Mouse (Mus musculus) brown adipose tissue, adult 24 weeks (tissue): ENCODE measurements around the gene Gm9046. TPM values are rescaled to one million over a fixed set of nuclear protein-coding genes. Genes with fewer than 3 reads are reported as not detected.
"Not testable (repeated sequence)": the region's sequence is repeated elsewhere in the genome, so short reads cannot be mapped to it uniquely, and the experiment has no call there.

ENCODE experiments used
- H3K27ac ChIP-seq: fragments of 200-500 bp; replicated peaks from 2 replicates; pipeline ENCODE4 v1.5.1; 2012; ENCODE audit warnings: low read depth, mild to moderate bottlenecking, low read length
- H3K4me1 ChIP-seq: fragments of 200-500 bp; 2 replicates; pipeline ENCODE4 v1.6.1; 2012; ENCODE audit warnings: low read length, mixed read lengths; ENCODE audit not compliant: control insufficient read depth, insufficient read depth, insufficient read length
- H3K4me3 ChIP-seq: fragments of 200-500 bp; 2 replicates; pipeline ENCODE4 v1.5.1; 2012; ENCODE audit warnings: low read depth, mild to moderate bottlenecking, low read length, moderate library complexity; ENCODE audit not compliant: insufficient read depth
- polyA plus RNA-seq: library from polyadenylated mRNA; stranded (reverse); fragments of >200 nt; gene quantifications from 2 replicates; pipeline ENCODE4 v1.2.4, GENCODE M21; 2012; ENCODE audit not compliant: missing spikeins, insufficient read depth, insufficient read length

The Gm9046 gene
- not detected in 2 replicates for polyA plus RNA-seq

DNA sequence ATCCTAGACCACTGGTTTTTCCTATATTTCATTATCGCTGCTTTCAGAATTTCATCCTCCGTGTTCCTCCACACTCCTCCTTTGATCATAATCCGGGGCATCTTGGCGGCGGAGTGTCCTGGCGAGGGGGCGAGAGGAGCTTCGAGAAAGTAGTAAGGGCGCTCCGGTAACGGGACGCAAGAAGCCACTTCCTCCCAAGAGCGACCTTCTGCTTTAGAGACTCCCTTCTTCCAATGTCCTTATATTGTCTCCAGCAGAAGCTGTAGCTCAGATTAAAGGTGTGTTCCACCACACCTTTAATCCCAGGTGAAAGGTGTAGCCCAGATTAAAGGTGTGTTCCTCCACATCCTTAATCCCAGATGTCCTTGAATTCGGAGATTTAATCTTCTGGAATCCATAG, at the start of gene Gm9046:
Gm9046 (minus strand) TSS at position 101 of the 400 bp plus-strand sequence.
- not testable (repeated sequence) for H3K4me1 ChIP-seq, H3K27ac ChIP-seq, H3K4me3 ChIP-seq

DNA sequence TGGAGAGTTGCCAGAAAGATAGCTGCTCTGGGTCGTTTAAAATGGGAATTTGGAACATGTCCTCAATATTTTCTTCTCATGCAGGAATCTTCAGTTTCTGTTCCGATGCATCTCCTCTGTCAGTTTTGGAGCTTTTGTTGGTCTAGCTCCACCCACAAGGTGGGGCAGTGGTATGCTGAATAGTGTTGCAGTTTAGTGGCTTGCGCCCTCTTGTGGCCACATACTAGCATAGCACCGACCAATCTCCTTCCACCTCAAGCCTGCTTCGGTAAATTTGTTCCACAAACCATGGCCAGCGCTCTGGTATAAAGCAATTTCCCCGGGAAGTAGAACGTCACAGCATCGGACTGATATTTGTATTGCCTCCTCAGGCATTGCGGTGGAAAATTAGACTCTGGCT, 27.4 kb upstream of the Gm9046 start:
- Histone ChIP-seq H3K4me1 (no peaks in the 10 kb centered on the region), H3K4me3 (no peak overlapping the region), H3K27ac (no peak overlapping the region)

DNA sequence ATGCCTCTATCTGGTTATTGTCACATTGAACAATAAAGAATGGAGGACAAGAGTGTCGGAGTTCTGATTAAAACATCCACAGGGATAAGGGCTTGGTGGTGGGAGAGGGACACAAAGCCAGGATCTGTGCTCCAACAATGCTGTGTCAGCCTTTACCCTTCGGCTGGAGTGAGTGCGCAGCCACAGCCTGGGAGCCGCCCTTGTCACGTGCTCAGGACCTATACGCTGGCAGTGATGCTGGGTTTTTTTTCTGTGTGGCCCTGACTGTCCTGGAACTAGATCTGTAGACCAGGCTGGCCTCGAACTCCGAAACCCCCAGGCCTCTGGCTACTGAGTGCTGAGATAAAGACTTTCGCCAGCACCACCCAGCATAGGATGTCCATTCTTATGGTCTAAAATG, 26.5 kb upstream of the Gm9046 start:
- H3K27ac ChIP-seq = no peak overlapping the region
- H3K4me3 ChIP-seq = no peak overlapping the region
- no peaks in the 10 kb centered on the region for H3K4me1 ChIP-seq

DNA sequence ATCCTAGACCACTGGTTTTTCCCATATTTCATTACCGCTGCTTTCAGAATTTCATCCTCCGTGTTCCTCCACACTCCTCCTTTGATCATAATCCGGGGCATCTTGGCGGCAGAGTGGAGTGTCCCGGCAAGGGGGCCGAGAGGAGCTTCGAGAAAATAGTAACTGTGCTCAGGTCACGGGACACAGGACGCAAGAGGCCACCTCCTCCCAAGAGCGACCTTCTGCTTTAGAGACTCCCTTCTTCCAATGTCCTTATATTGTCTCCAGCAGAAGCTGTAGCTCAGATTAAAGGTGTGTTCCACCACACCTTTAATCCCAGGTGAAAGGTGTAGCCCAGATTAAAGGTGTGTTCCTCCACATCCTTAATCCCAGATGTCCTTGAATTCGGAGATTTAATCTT, 10.9 kb upstream of the Gm9046 start, which contains the start of gene Gm9049:
Gm9049 (minus strand) TSS at position 101 of the 400 bp plus-strand sequence.
- H3K27ac ChIP-seq, H3K4me1 ChIP-seq, H3K4me3 ChIP-seq: not testable (repeated sequence)

DNA sequence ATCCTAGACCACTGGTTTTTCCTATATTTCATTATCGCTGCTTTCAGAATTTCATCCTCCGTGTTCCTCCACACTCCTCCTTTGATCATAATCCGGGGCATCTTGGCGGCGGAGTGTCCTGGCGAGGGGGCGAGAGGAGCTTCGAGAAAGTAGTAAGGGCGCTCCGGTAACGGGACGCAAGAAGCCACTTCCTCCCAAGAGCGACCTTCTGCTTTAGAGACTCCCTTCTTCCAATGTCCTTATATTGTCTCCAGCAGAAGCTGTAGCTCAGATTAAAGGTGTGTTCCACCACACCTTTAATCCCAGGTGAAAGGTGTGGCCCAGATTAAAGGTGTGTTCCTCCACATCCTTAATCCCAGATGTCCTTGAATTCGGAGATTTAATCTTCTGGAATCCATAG, 5.5 kb upstream of the Gm9046 start, which contains the start of gene Gm9048:
Gm9048 (minus strand) TSS at position 101 of the 400 bp plus-strand sequence.
- not testable (repeated sequence) for H3K4me1 ChIP-seq, H3K27ac ChIP-seq, H3K4me3 ChIP-seq

DNA sequence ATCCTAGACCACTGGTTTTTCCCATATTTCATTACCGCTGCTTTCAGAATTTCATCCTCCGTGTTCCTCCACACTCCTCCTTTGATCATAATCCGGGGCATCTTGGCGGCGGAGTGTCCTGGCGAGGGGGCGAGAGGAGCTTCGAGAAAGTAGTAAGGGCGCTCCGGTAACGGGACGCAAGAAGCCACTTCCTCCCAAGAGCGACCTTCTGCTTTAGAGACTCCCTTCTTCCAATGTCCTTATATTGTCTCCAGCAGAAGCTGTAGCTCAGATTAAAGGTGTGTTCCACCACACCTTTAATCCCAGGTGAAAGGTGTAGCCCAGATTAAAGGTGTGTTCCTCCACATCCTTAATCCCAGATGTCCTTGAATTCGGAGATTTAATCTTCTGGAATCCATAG, 5.3 kb downstream of the Gm9046 start, which contains the start of gene Gm9045:
Gm9045 (minus strand) TSS at position 101 of the 400 bp plus-strand sequence.
- H3K4me3 ChIP-seq, H3K4me1 ChIP-seq, H3K27ac ChIP-seq: not testable (repeated sequence)

DNA sequence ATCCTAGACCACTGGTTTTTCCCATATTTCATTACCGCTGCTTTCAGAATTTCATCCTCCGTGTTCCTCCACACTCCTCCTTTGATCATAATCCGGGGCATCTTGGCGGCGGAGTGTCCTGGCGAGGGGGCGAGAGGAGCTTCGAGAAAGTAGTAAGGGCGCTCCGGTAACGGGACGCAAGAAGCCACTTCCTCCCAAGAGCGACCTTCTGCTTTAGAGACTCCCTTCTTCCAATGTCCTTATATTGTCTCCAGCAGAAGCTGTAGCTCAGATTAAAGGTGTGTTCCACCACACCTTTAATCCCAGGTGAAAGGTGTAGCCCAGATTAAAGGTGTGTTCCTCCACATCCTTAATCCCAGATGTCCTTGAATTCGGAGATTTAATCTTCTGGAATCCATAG, 10.7 kb downstream of the Gm9046 start, which contains the start of gene Gm9044:
Gm9044 (minus strand) TSS at position 101 of the 400 bp plus-strand sequence.
- not testable (repeated sequence) for H3K4me1 ChIP-seq, H3K27ac ChIP-seq, H3K4me3 ChIP-seq

DNA sequence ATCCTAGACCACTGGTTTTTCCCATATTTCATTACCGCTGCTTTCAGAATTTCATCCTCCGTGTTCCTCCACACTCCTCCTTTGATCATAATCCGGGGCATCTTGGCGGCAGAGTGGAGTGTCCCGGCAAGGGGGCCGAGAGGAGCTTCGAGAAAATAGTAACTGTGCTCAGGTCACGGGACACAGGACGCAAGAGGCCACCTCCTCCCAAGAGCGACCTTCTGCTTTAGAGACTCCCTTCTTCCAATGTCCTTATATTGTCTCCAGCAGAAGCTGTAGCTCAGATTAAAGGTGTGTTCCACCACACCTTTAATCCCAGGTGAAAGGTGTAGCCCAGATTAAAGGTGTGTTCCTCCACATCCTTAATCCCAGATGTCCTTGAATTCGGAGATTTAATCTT, 16.2 kb downstream of the Gm9046 start, which contains the start of gene Gm9040:
Gm9040 (minus strand) TSS at position 101 of the 400 bp plus-strand sequence.
- H3K27ac ChIP-seq, H3K4me3 ChIP-seq, H3K4me1 ChIP-seq: not testable (repeated sequence)

DNA sequence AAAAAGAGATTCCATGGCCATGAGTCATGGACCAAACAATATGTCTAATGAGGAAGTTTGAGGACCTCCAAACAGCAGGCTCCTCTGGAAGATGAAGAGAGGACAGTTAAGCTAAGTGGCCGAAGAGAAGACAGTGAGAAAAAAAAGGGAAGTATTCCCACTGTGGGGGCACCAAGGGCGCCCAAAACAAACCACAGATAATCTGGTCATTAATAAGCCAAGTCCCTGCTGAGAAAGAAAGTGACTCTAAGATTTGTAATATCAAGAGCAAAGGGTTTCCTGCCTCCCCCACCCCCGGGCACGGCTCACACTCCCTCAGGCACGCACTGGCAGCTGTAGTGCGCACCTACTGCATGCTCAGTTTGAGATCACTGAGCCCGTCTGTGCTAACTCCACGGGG, 24.0 kb downstream of the Gm9046 start:
- no peaks in the 10 kb centered on the region for H3K4me1 ChIP-seq
- H3K4me3 ChIP-seq = no peak overlapping the region
- no peak overlapping the region for H3K27ac ChIP-seq

DNA sequence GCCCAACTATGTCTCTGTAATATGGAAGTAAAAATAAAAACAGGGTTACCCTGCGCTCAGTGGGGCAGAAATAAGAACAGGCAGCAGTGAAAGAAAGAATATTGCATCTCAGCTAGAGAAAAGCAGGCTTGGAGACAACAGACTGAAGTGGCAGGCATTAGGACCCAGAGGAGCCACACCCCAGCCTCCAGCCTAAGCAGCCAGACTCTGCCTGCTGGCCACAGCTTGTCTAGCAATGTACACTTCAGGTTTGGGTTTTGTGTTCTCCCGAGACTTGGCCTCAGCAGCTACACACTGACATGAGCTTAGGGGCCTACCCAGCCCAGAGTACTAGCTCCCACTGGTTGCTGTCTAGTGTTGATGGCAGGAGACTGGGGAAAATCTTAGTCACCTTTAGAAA, 40.9 kb downstream of the Gm9046 start:
- not testable (repeated sequence) for H3K4me1 ChIP-seq

DNA sequence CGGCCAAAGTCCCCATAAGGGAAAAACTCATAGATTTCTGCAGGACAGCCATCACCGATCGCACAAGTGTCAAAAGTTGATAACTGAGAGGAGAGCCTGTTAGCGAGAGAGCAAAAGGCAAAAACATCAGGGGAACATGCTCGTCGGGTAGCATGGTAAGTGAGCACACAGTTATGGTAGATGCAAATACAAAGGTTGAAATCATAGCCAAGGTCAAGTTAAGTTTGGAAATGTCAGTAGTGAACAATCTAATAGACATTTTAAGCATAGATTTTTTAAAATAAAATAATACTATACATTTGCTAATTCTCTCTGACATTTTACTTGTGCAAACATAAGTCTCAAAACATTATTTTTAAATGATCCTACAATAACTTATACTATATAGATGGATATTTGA, 48.1 kb downstream of the Gm9046 start, which contains the start of gene Iltifb:
Iltifb (minus strand) TSS at position 101 of the 400 bp plus-strand sequence.
- Histone ChIP-seq H3K4me1 (no peaks in the 10 kb centered on the region), H3K4me3 (no peak within 1 kb of the TSS), H3K27ac (no peak within 1 kb of the TSS)

More for the DNA sequence above, 40.9 kb downstream of the Gm9046 start:
- not testable (repeated sequence) for H3K4me3 ChIP-seq, H3K27ac ChIP-seq

Other genes starting within 250 kb of the Gm9046 start
- 2.7 and 9.5 TPM in 2 replicates for gene Mdm1, start 201.4 kb downstream of the Gm9046 start, polyA plus RNA-seq
- not detected in 2 replicates for gene Il22, start 138.3 kb downstream of the Gm9046 start, polyA plus RNA-seq
- not detected in 2 replicates for gene Gm32717, start 102.5 kb downstream of the Gm9046 start, polyA plus RNA-seq
- not detected in 2 replicates for gene Gm32802, start 84.6 kb downstream of the Gm9046 start, polyA plus RNA-seq
- gene Iltifb, start 48.2 kb downstream of the Gm9046 start, polyA plus RNA-seq = not detected in 2 replicates
- gene Gm9040, start 16.3 kb downstream of the Gm9046 start, polyA plus RNA-seq = not detected in 2 replicates
- not detected in 2 replicates for gene Gm9044, start 10.8 kb downstream of the Gm9046 start, polyA plus RNA-seq
- not detected in 2 replicates for gene Gm9045, start 5.4 kb downstream of the Gm9046 start, polyA plus RNA-seq
- not detected in 2 replicates for gene Gm9048, start 5.4 kb upstream of the Gm9046 start, polyA plus RNA-seq
- not detected in 2 replicates for gene Gm9049, start 10.8 kb upstream of the Gm9046 start, polyA plus RNA-seq
- gene Ifng, start 97.8 kb upstream of the Gm9046 start, polyA plus RNA-seq = not detected in 2 replicates